Mouse (Mus musculus): Measurements from ENCODE around the gene Notum. TPM values are rescaled to one million over a fixed set of nuclear protein-coding genes. Genes with fewer than 3 reads are reported as not detected.
A peak's percentile ranks its signal among the peaks of the same experiment; 100 is the strongest.
"Not testable (repeated sequence)": the region's sequence is repeated elsewhere in the genome, so short reads cannot be mapped to it uniquely, and the experiment has no call there.

Gene Notum
- total RNA-seq (2021), result under 1 TPM in 1 of 2 experiments, not detected in 1; 0.33 TPM
- long read RNA-seq, experiment 1, result 0 reads
- long read RNA-seq, experiment 2, result 0 reads

DNA sequence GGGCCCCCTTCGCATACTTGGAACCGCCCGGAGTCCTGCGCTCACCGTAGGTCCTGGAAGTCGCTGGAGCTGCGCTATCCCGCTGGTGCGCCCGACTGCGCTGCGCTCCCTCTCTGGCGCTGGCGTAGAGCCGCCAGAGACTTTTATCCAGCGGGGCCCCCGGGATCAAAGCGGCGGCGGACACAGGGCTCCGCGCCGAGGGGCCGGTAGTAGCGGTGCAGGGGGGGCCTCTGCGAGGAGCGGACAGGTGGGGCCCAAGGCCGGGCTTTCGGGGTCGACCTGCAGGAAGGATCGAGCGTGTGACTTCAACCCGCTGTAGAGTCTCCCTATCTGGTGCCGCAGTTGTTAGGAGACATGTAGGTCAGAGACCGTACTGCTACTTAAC lies at the start of gene Notum:
TSS of gene Notum (minus strand) at position 100 of the 385 bp plus-strand sequence.
- DNase-seq, result no peak

DNA sequence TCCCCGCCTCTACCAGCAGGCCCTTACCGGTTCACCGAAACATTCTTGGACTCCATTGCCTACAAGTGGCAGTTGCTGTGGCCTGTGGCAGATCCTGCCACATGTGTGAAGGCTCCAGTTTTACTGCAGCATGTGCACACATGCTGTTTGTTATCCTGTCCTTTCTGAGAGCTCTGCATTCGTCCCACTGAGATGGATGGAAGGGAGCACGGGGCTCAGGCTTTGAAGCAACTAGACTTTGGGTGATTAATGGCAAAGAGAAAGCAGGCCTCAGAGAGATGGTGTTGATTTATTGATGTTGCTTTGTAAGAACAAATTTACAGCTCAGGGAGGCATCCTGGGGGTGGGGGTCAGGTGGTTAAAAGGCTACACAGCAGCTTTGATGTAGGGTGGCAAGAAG lies 49.7 kb upstream of the Notum start:
- DNase-seq, result no peak

DNA sequence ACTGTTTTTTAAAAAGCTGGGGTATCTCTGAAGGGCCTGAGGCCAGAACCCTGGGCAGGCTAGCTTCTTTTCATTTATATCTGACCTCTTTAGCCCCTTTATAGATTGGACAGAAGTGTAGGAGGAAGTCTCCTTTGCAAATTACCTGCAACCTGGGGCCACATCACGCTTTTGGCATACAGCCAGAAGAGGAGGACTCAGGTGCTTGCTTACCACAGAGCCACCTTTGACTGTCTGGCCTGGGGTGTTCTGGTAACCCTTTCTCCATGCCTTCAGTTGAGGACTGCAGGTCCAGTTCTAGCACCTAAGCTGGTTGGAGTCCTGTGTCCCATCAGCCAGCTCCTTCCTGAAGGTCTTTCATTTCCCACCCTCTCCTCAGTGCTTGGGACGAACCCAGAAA lies 48.6 kb upstream of the Notum start:
- no peak for DNase-seq

DNA sequence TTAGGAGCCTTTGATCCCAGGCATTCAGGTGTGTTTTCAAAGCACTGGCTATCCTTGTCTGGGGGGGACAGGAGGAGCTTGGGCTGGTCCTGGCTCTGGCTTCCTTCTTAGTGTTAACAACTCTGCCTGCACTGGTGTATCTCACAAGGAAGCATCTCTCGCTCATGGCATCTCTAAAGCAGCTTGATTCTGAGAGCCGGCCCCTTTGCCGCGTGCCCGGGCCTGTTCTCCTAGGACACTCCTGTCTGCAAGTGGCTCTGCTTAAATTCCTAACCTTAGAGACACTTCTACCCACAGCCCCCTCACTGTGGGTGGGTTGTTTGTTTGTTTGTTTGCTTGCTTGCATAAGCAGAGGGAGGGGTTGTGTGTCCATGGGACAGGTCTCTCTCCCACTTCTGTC lies 47.0 kb upstream of the Notum start:
- no peak for DNase-seq

DNA sequence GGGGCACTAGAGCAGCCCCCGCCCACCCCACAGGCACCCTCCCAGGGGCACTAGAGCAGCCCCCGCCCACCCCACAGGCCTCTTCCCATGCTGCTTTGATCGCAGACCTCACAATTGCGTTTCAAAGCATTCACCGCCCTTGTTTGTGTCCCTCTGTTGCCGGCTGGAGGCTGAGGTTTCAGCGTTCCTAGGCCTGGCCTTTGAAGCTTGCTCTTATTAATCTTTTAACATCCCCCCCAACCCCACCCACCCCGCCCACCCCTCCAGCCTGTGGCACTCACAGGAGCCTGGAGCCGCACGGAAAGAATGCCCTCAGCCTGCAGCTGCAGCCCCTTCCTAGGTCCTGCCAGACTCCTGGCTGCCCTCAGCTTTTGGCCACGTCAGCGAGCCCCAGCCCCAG lies 46.2 kb upstream of the Notum start:
- DNase-seq, result no peak

DNA sequence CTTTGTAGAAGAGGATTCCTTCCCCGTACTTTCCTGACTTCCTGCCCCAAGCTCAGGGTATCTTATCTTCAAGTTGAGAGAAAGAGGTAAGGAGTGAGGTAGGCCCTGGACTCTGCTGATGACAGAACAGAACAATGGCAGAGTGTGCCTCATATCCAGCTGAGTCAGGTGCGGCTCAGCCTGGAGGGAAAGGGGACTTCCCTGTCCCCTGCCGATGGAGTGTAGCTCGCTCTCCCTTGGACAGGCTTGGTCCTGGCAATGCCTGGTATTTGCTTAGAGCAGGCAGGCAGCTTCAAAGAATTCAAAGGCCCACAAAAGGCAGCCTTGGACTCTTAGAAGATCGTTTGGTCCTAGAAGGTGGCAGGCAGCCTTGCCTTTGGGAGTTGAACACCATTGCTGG lies 45.1 kb upstream of the Notum start:
- no peak for DNase-seq

DNA sequence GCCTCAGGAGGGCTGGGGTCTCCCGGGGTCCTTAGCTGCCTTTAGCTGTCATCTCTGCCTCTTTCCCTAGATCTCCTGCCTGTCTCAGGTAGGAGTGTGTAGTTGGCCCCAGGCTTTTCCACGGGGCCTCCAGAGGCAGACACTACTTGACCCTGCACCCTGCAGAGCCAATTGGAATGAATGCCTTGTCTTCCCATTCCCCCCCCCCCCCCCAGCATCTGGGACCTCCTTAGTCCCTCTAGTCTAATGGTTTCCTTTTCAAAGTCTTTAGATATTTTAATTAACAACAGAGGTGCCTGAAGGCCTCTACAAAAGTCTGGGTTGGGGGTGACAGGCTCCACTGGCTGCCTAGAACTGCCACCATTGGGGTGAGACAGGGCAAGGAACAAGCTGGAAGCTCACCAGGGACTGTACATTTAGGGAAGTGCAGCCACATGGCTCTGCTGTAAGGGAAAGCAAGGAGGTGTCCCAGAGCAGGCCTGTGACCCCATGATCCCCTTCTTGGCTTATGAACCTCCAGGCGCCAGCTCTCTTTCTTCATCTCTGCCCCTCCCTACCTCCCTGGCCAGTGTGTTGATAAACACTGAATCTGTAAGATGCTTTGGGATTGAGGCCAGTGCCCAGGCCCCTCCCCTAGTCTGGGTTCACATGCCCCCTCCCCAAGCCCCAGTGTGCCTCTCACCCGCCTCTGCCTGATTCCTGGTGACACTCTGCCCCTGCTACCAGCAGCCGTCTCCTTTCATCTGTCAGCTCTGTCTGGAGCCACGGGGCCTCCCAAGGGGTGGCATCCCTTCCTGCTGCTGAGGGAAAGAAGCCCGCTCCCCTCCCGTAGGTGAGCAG lies 43.7 kb upstream of the Notum start:
- no peak for DNase-seq

DNA sequence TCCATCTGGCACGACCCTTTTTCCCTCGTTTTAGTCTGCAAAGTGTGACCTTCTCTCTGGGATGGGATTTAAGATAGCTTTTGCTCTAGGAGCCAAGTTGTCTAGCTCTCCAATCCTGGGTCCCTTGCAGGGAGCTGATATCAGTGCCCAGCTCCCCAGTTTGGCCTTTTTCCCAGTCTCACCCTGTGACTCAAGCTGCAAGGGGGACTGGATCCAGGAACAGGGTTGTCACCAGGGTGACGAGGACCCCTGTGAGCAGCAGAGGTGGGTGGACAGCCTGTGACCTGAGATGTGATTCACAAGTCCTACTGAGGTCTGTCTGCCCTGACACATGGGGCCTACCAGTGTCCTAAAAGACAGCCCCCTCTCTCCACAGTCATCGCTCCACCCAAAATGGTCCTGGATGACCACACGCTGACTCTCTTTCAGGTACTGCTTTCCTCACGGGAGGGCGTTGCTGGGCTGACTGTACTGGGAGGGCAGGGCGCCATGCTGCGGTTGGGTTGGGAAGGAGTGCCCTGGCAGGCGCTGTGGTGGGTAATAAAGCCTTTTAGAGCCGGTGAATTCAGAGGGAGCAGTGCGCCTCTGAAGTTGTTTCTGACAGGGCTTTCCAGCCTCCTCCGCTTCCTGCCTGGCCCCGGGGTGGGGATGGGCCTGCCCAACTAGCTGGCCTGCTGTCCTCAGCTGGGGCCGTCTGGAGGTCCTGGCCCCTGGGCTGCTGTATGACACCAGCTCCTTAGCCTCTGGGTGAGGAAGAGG lies 42.9 kb upstream of the Notum start:
- DNase-seq, result no peak

DNA sequence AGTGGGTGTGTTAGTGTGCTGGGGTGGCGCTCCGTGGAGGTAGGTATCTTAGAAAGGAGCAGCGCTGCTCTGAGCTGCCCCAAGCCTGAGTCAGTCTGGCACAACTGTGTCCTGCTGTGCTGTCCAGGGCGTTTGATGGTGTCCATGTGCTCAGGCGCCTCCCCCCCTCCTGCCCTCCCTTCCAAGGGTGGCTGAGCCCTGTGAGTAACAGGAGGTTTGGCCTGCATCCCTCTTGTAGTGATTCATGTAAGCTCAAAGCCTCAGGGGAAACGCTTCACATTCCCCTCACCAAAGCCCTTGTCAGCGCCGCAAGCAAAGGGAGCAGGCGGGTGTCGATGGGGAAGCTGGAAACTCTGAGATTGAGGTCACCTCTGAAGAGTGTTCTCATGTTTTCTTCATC lies 36.8 kb upstream of the Notum start:
- peak; percentile 71 to 85 for DNase-seq

DNA sequence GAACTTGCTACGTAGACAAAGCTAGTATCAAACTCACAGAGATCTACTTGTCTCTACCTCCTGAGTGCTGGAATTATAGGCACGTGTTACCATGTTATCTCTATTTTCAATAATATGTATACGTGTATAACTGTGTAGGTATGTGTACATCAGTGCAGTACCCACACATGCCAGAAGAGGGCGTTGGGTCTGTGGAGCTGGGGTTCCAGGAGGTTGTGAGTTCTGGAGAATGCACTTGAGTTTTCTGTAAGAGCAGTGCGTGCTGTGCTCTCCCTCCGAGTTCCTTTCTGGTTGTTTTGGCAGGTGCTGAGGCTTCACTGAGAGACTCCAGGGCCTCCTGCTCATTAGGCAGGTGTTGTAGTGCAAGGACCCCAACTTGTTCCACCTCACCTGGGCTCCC lies 35.6 kb upstream of the Notum start:
- DNase-seq, result no peak

DNA sequence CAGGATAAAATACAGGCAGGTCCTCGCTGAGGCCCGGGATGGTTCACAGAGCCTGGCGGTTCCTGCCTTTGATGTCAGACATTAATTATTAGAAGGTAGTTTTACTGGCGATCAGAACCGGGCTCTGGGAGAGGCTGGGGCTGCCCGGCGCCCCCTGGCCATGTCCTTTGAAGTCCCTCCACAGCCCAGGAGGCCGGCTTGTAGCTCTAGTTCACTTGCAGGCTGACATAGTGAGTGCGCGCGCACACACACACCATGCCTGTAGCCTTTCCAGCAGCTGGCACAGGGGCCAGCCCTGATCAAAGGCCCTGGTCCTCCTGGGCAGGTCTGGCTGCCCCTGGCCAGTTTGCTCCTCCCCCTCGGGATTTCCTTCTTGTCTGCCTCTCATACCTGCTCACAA lies 34.7 kb upstream of the Notum start:
- no peak for DNase-seq

DNA sequence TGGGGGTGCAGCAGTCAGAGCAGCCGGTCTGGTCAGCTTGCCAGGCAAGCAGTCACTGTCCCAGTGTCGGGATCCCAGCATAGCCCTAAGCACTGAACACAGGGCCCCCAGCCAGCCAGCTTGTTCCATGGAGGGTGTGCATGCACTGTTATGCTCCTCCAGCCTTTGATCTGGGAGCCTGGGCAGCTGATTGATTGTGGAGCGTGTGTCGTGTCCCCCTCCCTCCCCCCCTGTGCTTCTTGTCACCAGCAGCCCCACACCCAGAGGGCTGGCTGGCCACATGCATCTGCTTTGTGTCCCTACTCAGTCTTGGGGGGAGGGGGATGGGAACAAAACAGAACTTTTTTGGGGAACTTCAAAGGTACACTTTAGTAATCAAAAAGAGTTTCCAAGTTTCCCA lies 34.2 kb upstream of the Notum start:
- no peak for DNase-seq

DNA sequence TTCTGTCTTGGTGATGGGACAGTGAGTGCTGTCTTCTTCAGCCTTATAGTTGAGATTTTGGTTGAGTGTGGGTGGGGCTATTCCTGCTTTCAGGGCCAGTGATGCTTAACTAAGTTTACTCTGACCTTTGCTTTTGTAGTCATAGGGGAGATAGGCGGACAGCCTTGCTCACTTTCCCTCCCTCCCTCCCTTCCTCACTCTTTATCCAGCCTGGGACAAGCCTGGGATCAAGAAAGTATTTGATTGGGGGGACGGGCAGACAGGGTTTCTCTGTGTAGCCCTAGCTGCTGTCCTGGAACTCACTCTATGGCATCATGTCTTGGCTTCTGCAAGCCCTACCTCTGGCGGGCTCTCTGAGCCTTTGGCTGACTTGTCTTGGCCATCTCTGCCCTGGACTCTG lies 32.5 kb upstream of the Notum start:
- no peak for DNase-seq

DNA sequence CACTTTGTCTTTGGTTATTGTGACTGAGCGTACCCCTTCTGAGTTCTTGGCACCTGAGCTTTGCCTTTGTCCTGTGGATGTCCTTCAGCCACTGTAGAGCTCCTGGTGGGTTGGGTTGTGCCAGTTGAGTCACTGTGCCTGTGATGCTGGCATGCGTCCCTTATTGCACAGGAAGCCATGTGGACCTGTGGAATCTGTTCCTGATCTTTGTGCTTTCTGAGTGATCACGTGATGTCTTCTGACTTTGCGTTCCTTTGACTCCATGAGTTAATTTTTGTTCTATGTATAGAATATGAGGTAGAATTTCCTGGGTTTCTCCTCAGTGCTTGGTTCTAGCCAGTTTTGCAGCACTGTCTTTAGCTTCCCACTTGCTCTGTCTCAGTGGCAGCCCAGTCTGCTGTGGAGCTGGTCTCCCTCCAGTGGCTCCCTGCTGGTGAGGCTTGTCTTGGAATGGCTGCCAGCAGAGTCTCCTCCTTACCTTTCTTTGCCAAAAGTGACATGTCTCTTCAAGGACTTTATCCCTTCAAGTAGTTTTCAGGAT lies 31.6 kb upstream of the Notum start:
- DNase-seq, result peak; percentile 28 to 40

DNA sequence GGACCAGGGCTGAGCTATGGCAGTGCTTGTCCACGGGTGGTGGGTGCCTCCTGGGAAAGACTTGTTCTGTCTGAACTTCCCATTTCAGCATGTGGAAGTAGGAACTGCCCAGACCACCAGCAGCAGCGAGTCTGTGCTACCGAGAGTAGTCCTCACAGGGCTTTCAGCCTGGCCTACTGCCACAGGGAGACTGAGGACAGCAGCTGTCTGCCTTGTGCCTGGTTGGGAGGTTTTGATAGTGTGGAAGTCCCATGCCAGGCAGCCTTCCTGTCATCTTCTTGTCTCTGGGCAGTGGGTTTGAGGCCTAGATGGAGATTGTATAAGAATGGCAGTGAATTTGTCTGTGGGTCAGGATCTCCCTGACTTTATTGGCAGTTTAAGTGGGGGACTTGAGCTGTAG lies 28.4 kb upstream of the Notum start:
- DNase-seq, result no peak

DNA sequence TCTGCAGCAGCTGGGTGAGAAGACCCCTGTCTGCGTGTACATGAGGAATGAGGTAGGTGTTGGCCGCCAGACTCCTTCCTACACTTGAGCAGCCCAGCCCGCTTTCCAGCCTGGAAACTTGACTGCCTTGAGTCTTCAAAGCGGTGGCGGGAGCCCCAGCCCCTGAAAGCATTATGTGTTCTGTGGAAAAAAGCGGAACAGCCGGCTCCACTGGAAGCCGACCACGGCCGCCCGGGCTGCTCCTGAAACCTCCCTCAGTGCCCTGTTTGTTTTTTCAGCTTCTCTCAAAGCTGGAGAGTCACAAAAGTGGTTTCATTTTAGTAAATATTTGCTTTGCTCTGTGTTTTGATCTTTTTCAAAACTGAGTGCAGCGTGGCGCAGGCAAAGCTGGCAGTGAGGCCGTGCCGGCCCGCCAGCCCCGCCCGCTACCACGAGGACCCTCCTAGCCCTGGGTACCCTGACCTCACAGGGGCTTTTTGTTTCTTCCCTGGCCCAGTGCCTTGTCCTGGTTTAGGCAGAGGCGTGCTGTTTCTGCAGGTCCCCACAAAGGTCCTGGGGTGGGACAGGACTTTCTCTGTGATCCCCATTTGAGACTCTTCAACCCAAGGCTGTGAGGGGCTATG lies 25.8 kb upstream of the Notum start:
- DNase-seq, result no peak

DNA sequence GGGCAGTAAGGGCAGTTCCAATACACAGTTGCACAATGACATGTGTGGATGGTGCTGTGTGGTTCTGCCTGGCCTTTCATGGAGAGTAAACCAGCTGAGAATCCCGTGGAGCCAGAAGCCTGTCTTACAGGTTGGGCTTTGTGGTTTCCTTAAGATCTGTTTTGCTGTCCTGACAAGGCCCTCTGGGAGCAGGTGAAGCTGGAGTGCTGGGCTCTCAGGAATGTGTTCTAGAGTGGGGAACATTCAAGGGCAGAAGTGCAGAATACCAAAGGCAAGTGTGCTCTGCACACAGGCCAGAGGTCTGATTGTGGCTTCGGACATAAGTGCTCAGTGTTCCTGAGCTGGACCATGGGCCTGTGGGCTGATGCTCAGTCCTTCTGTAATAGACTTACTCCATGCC lies 23.7 kb upstream of the Notum start:
- no peak for DNase-seq

DNA sequence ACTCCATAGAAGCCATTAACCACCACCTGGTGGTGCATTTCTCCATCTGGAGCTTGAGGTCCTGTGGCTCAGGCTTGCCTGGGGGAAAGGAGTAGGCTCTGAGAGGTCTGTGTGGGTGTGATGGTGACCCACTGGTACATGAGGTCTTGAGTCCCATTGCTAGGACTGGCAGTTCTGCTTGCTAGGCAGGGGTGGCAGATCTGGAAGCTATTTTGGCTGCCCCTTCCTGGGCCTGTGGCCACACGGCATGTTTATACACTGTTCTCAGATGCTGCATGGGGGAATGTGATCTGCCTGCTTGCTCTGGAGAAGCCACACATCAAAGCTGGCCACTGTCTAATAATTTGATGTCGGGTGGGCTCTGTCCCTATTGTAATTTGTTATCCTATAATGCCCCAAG lies 23.1 kb upstream of the Notum start:
- DNase-seq, result no peak

DNA sequence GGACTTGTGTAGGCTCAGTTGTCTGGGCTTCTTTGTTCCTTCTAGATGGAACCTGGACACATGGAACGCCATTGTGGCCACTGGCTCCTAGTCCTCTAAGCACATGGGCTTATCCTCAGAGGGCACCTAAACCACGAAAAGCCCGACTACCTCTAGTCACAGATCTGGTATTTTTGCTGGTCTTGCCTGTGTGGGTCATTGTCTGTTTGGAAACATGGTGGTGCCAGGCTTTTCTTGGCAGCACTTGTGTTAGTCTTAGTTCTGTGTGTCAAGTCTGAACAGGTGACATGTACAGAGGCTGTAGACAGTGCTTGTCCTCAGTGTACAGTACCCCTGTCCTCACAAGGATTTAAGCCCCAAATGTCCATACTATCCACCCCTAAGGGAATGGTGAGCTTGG lies 22.6 kb upstream of the Notum start:
- no peak for DNase-seq

DNA sequence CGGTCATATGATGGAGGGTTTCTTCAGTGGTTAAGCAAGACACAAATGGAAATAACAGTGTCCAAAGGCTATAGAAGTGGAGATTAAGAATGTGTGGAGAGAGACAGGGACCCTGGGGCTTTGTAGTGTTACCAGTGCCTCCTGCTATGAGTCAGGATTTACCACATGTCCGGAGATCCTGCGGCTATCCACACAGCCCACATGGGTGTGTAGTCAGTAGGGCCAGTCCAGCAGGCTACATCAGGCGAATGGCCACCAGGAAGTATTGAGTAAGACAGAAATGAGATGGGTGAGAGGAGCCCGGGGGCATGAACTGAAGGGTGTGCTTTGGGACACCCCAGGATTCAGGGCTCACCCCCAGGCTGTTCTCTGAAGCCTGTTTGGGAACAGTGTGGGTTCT lies 21.7 kb upstream of the Notum start:
- no peak for DNase-seq

DNA sequence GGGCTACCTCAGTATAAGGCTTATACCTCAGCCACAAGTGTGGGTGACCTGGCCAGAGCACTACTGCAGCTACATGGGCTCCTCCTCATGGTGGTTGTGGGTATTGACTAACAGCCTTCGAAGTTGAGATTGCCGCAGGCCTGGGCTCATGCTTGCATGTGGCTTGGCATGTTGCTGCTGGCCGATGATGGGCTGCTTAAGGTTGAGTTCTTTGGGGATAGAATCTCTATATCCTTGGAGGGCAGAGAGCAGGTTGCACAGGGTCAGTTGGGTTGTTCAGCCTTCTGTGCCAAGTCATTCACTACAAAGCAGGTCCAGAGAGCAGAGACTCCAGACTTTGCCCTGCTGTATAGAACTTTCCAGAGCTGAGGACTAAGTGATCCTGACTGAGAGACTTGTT lies 18.9 kb upstream of the Notum start:
- no peak for DNase-seq

DNA sequence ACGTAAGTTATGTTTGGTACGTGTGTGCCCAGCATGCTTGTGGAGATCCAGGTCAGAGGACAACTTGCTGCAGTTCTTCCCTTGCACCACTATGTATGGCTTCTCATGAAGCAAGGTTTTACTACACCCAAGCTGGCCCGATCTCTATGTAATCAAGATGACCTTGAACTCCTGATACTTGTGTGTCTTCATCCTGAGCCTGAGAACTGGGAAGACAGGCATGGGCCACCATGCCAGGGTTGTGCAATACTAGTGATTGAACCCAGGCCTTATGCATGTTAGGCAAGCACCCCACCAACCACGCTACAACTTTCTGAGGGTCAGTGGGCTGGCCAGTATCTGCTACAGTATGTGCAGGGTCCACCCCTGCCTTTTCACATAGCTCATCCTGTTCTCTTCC lies 16.0 kb upstream of the Notum start:
- DNase-seq, result no peak

DNA sequence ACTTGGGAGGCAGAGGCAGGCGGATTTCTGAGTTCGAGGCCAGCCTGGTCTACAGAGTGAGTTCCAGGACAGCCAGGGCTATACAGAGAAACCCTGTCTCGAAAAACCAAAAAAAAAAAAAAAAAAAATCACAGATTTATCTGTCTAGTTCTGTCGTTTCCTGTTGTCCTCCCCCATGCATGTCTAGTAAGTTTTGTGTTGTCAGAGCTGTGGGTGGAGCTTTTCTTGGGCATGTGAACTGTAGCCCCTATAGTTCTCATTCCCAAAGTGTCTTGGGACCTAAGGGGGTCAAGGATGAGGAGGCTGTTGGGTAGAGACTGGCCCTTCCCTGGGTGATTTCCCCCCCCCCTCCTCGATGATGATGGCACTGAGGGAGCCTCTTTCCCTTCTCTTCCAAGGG lies 14.9 kb upstream of the Notum start:
- DNase-seq, result not testable (repeated sequence)

Data from heart, adult 18-20 months (tissue).